Mouse (Mus musculus) CH12.LX (cell line): Measurements from ENCODE around the gene Ccl27a. TPM values are rescaled to one million over a fixed set of nuclear protein-coding genes. Genes with fewer than 3 reads are reported as not detected.

ENCODE experiments used
- DNase-seq: peaks from one replicate; pipeline ENCODE4 v3.0.0-alpha.2; 2013; ENCODE audit errors: extremely low read depth
- H3K27ac ChIP-seq: 2 replicates; pipeline ENCODE4 v1.5.1; 2012; ENCODE audit warnings: low read depth, mild to moderate bottlenecking, control low read depth, moderate library complexity; ENCODE audit not compliant: insufficient read depth
- H3K27me3 ChIP-seq: replicated peaks from 2 replicates; pipeline ENCODE3; 2012; ENCODE audit warnings: inconsistent platforms
- H3K36me3 ChIP-seq, 2 experiments: replicated peaks in 1 of 2; 2 replicates each; pipeline versions ENCODE3 to v1.6.1; 2012; ENCODE audit warnings: inconsistent platforms in 1 of 2, low read length in 1 of 2, mild to moderate bottlenecking in 1 of 2, mixed read lengths in 1 of 2, moderate library complexity in 1 of 2; ENCODE audit not compliant: control insufficient read depth in 1 of 2, insufficient read depth in 1 of 2
- H3K4me1 ChIP-seq, 2 experiments: 2 replicates each; pipeline ENCODE4 v1.6.1; 2012; ENCODE audit warnings: inconsistent platforms in 1 of 2, moderate library complexity in 1 of 2; ENCODE audit not compliant: insufficient read depth in 2 of 2, control insufficient read depth in 1 of 2
- H3K4me2 ChIP-seq: 2 replicates; pipeline ENCODE4 v1.6.1; 2012; ENCODE audit warnings: low read depth, mild to moderate bottlenecking, control low read depth; ENCODE audit not compliant: poor library complexity, insufficient read depth, severe bottlenecking
- H3K4me3 ChIP-seq, 3 experiments: fragments of 150-350 bp in 1 of 3; sonication (generic) in 1 of 3; replicated peaks in 1 of 3; 2 replicates each; pipeline versions ENCODE3 to v1.5.1; 2011 to 2012; ENCODE audit warnings: low read depth in 2 of 3, low read length in 2 of 3, mild to moderate bottlenecking in 2 of 3, moderate library complexity in 2 of 3, control low read depth in 1 of 3, improper control_type of control experiment in 1 of 3, inconsistent platforms in 1 of 3, mixed read lengths in 1 of 3; ENCODE audit not compliant: poor library complexity in 1 of 3
- H3K79me2 ChIP-seq: replicated peaks from 2 replicates; pipeline ENCODE4 v1.6.1; 2012; ENCODE audit warnings: mild to moderate bottlenecking, moderate library complexity; ENCODE audit not compliant: control insufficient read depth, poor library complexity, insufficient read depth, severe bottlenecking; ENCODE audit errors: extremely low read depth
- H3K9ac ChIP-seq: 2 replicates; pipeline ENCODE4 v1.6.1; 2012; ENCODE audit warnings: low read depth, mild to moderate bottlenecking, control low read depth, moderate library complexity; ENCODE audit not compliant: insufficient read depth
- H3K9me3 ChIP-seq: replicated peaks from 2 replicates; pipeline ENCODE3; 2012; ENCODE audit warnings: low read length, inconsistent platforms, mixed read lengths
- BHLHE40 ChIP-seq: IDR thresholded peaks from 2 replicates; pipeline ENCODE4 v1.6.1; 2011; ENCODE audit warnings: mild to moderate bottlenecking, low read depth, low read length, improper control_type of control experiment
- CHD1 ChIP-seq: IDR thresholded peaks from 2 replicates; pipeline ENCODE4 v1.6.1; 2012; ENCODE audit warnings: low read depth, low read length, improper control_type of control experiment, inconsistent platforms
- CHD2 ChIP-seq: IDR thresholded peaks from 2 replicates; pipeline ENCODE4 v1.6.1; 2011; ENCODE audit warnings: low read length, improper control_type of control experiment
- CTCF ChIP-seq, 2 experiments: IDR thresholded peaks in 1 of 2; conservative IDR thresholded peaks in 1 of 2; 2 replicates each; pipeline ENCODE4 v1.5.1; 2011 to 2012; ENCODE audit warnings: low read depth in 2 of 2, low read length in 2 of 2, improper control_type of control experiment in 1 of 2, inconsistent platforms in 1 of 2, mild to moderate bottlenecking in 1 of 2, moderate library complexity in 1 of 2
- E2F4 ChIP-seq: IDR thresholded peaks from 2 replicates; pipeline ENCODE4 v1.6.1; 2011; ENCODE audit warnings: low read depth, low read length, improper control_type of control experiment; ENCODE audit not compliant: insufficient replicate concordance
- IRF4 ChIP-seq: IDR thresholded peaks from 2 replicates; pipeline ENCODE4 v1.6.1; 2014; ENCODE audit warnings: low read depth, mild to moderate bottlenecking, inconsistent platforms, low read length, improper control_type of control experiment
- JUN ChIP-seq: IDR thresholded peaks from 2 replicates; pipeline ENCODE4 v1.6.1; 2011; ENCODE audit warnings: low read depth, mild to moderate bottlenecking, low read length, improper control_type of control experiment, moderate library complexity; ENCODE audit not compliant: insufficient read depth
- JUND ChIP-seq: conservative IDR thresholded peaks from 2 replicates; pipeline ENCODE4 v1.6.1; 2011; ENCODE audit warnings: low read depth, low read length, improper control_type of control experiment
- KAT2A ChIP-seq: IDR thresholded peaks from 2 replicates; pipeline ENCODE4 v1.6.1; 2012; ENCODE audit warnings: low read length, improper control_type of control experiment, inconsistent platforms; ENCODE audit not compliant: insufficient replicate concordance
- MAFK ChIP-seq: IDR thresholded peaks from 2 replicates; pipeline ENCODE4 v1.6.1; 2011; ENCODE audit warnings: low read length, improper control_type of control experiment; ENCODE audit not compliant: insufficient replicate concordance
- MAZ ChIP-seq: IDR thresholded peaks from 2 replicates; pipeline ENCODE4 v1.6.1; 2012; ENCODE audit warnings: low read depth, mild to moderate bottlenecking, inconsistent platforms, low read length, improper control_type of control experiment, moderate library complexity
- MXI1 ChIP-seq: IDR thresholded peaks from 2 replicates; pipeline ENCODE4 v1.6.1; 2011; ENCODE audit warnings: mild to moderate bottlenecking, low read depth, low read length, improper control_type of control experiment
- MYC ChIP-seq: IDR thresholded peaks from 2 replicates; pipeline ENCODE4 v1.6.1; 2011; ENCODE audit warnings: low read depth, mild to moderate bottlenecking, improper control_type of control experiment, low read length
- NELFE ChIP-seq: IDR thresholded peaks from 2 replicates; pipeline ENCODE4 v1.6.1; 2011; ENCODE audit warnings: low read depth, low read length, improper control_type of control experiment
- NRF1 ChIP-seq: IDR thresholded peaks from 2 replicates; pipeline ENCODE4 v1.6.1; 2014; ENCODE audit warnings: low read depth, mild to moderate bottlenecking, inconsistent platforms, low read length, improper control_type of control experiment, moderate library complexity
- PAX5 ChIP-seq: IDR thresholded peaks from 2 replicates; pipeline ENCODE4 v1.6.1; 2012; ENCODE audit warnings: low read length, inconsistent platforms, mixed read lengths
- POLR2A ChIP-seq: IDR thresholded peaks from 2 replicates; pipeline ENCODE4 v1.6.1; 2011; ENCODE audit warnings: low read depth, mild to moderate bottlenecking, improper control_type of control experiment, low read length
- POLR2AphosphoS2 ChIP-seq: IDR thresholded peaks from 2 replicates; pipeline ENCODE4 v1.6.1; 2011; ENCODE audit warnings: low read depth, low read length, improper control_type of control experiment
- RAD21 ChIP-seq: IDR thresholded peaks from 2 replicates; pipeline ENCODE4 v1.6.1; 2011; ENCODE audit warnings: low read depth, mild to moderate bottlenecking, low read length, improper control_type of control experiment, moderate library complexity
- RCOR1 ChIP-seq: conservative IDR thresholded peaks from 2 replicates; pipeline ENCODE4 v1.6.1; 2012; ENCODE audit warnings: low read depth, mild to moderate bottlenecking, inconsistent platforms, low read length, improper control_type of control experiment
- SIN3A ChIP-seq: IDR thresholded peaks from 2 replicates; pipeline ENCODE4 v1.6.1; 2012; ENCODE audit warnings: low read length, improper control_type of control experiment, inconsistent platforms
- SMC3 ChIP-seq: IDR thresholded peaks from 2 replicates; pipeline ENCODE4 v1.6.1; 2011; ENCODE audit warnings: low read depth, low read length, improper control_type of control experiment
- TBP ChIP-seq: conservative IDR thresholded peaks from 2 replicates; pipeline ENCODE4 v1.6.1; 2011; ENCODE audit warnings: low read depth, low read length, improper control_type of control experiment
- TCF12 ChIP-seq: IDR thresholded peaks from 2 replicates; pipeline ENCODE4 v1.6.1; 2014; ENCODE audit warnings: low read depth, mild to moderate bottlenecking, inconsistent platforms, low read length, improper control_type of control experiment
- UBTF ChIP-seq: IDR thresholded peaks from 2 replicates; pipeline ENCODE4 v1.6.1; 2012; ENCODE audit warnings: low read depth, mild to moderate bottlenecking, inconsistent platforms, low read length, improper control_type of control experiment, moderate library complexity
- USF1 ChIP-seq: IDR thresholded peaks from 2 replicates; pipeline ENCODE4 v1.6.1; 2014; ENCODE audit warnings: low read depth, mild to moderate bottlenecking, inconsistent platforms, low read length, improper control_type of control experiment
- USF2 ChIP-seq: conservative IDR thresholded peaks from 2 replicates; pipeline ENCODE4 v1.6.1; 2011; ENCODE audit warnings: low read depth, low read length, improper control_type of control experiment
- ZC3H11A ChIP-seq: IDR thresholded peaks from 2 replicates; pipeline ENCODE4 v1.6.1; 2012; ENCODE audit warnings: low read depth, mild to moderate bottlenecking, inconsistent platforms, low read length, improper control_type of control experiment
- ZKSCAN1 ChIP-seq: IDR thresholded peaks from 2 replicates; pipeline ENCODE4 v1.6.1; 2012; ENCODE audit warnings: low read depth, inconsistent platforms, low read length, improper control_type of control experiment, borderline replicate concordance
- ZMIZ1 ChIP-seq: IDR thresholded peaks from 2 replicates; pipeline ENCODE4 v1.6.1; 2012; ENCODE audit warnings: low read depth, mild to moderate bottlenecking, inconsistent platforms, low read length, improper control_type of control experiment
- ZNF384 ChIP-seq: IDR thresholded peaks from 2 replicates; pipeline ENCODE4 v1.6.1; 2012; ENCODE audit warnings: low read depth, low read length, improper control_type of control experiment, inconsistent platforms
- dilution Hi-C: fragments of 300-500 bp; cut with MboI; formaldehyde crosslinking; loops from 2 replicates; pipeline ENCODE4 v1.14.3; 2020; ENCODE audit warnings: low sequenced_read_pairs; ENCODE audit not compliant: extremely low pct_unique_long_range_greater_than_20kb, extremely low pct_ligation_motif_present
- in situ Hi-C: fragments of 300-500 bp; cut with MboI; formaldehyde crosslinking; loops from 3 replicates; pipeline ENCODE4 v1.14.3; 2019; ENCODE audit warnings: low sequenced_read_pairs, low pct_ligation_motif_present, low pct_unique_long_range_greater_than_20kb, mixed read lengths
- polyA plus RNA-seq: library from polyadenylated mRNA; unstranded; fragments of >175 nt; gene quantifications from 2 replicates; pipeline ENCODE4 v1.2.1, GENCODE M21; 2012; ENCODE audit warnings: low read depth; ENCODE audit not compliant: insufficient read length
- total RNA-seq, 2 experiments: library from RNA; depleted of rRNA; stranded (reverse); fragments of 300-350 nt in 1 of 2; fragments of >200 nt in 1 of 2; gene quantifications; 2 replicates each; pipeline ENCODE4 v1.2.3; 2012 to 2014

The Ccl27a gene
- total and polyA plus RNA-seq, 3 experiments, result 3.3 to 6.4 (median 5.6) TPM

- H3K4me3 ChIP-seq, result no peak overlapping the region
- H3K4me2 ChIP-seq, result no peak overlapping the region
- no peak for DNase-seq
- no peak overlapping the region for H3K27ac ChIP-seq
- H3K9ac ChIP-seq, result no peak overlapping the region
- peaks cover 4 to 16% of the 10 kb centered on the region in 2 experiments for H3K4me1 ChIP-seq
- TF ChIP-seq CHD1 (no peak), ZMIZ1 (no peak), USF1 (no peak), POLR2A (no peak)
- peaks cover 9% of the 10 kb centered on the region for H3K79me2 ChIP-seq
- dilution Hi-C loops (no loop called here), in situ Hi-C loops (no loop called here)
- no peaks in the 10 kb centered on the region for H3K9me3 ChIP-seq
- H3K36me3 ChIP-seq, result no peaks in the 10 kb centered on the region
- peaks cover 72% of the 10 kb centered on the region for H3K27me3 ChIP-seq
Observed at GRCm38 (mm10) chr4:41726826-41727621, 47.0 kb downstream of the Ccl27a start.

DNA sequence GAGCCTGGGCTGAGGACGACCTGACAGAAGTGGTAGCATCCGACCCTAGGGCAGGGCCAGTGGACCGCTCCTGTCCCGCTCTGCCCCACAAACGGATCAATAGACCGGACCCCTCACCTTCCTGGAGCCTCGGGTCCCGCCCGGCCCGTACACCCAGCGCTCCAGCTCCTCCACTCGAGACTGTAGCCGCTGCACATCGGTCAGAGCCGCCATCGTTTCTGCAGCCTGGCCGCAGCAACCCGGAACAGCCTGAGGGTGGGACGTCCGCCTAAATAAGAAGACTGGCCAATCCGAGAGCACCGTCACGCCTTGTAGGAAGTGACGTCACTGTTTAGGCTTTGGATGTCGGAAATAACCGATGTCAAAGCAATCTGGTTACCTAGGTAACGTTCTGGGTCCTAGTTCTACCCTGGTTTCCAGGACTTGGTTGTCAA is 51.1 kb downstream of the Ccl27a start, which contains the start of gene Dctn3:
Gene Dctn3, minus strand, starts transcription at position 253 of the 434 bp plus-strand sequence.
- Histone ChIP-seq H3K36me3 (peaks cover 24 to 29% of the 10 kb centered on the region in 2 experiments), H3K4me1 (peaks cover 4 to 16% of the 10 kb centered on the region in 2 experiments), H3K4me2 (peak within 1 kb of the TSS; percentile 64), H3K4me3 (peak within 1 kb of the TSS; percentile 75 to 94 (median 84)), H3K9ac (peak within 1 kb of the TSS; percentile 81), H3K79me2 (peaks cover 12% of the 10 kb centered on the region), H3K27me3 (peaks cover 36% of the 10 kb centered on the region), H3K27ac (no peak within 1 kb of the TSS), H3K9me3 (no peaks in the 10 kb centered on the region)
- in situ Hi-C loops, result no loop called here
- dilution Hi-C loops, result no loop called here
- DNase-seq, result peak; percentile 98
- TF ChIP-seq MYC (no peak), BHLHE40 (no peak), JUN (peak; percentile 43; the same call in 1 of the 2 replicates), CTCF (conservative IDR thresholded peaks at IDR 0.05 in 1 of 2, IDR thresholded peaks at IDR 0.05 in 1 of 2; ENCODE audit: low read depth in 2 of 2, low read length in 2 of 2) (no peak), NRF1 (peak; percentile 16; the same call in 1 of the 2 replicates), E2F4 (no peak), USF2 (no peak), ZC3H11A (no peak), ZMIZ1 (peak; percentile 77; the same call in 1 of the 2 replicates), MXI1 (peak; percentile 55; the same call in 1 of the 2 replicates), KAT2A (peak; percentile 61; the same call in 1 of the 2 replicates), JUND (peak; percentile 84), MAZ (no peak), SMC3 (no peak), USF1 (no peak), RAD21 (no peak), CHD2 (peak; percentile 70), POLR2AphosphoS2 (peak; percentile 65; the same call in 1 of the 2 replicates), IRF4 (no peak), MAFK (no peak), NELFE (peak; percentile 91), SIN3A (peak; percentile 94), POLR2A (peak; percentile 96), UBTF (no peak), PAX5 (no peak), ZNF384 (no peak), ZKSCAN1 (no peak), RCOR1 (no peak), CHD1 (no peak), TCF12 (peak; percentile 83; the same call in 1 of the 2 replicates), TBP (peak; percentile 86)
